Mouse (Mus musculus) small intestine, adult 2 months (tissue): ENCODE data around the gene Mutyh.

Experiments
- CTCF ChIP-seq: fragments of 200-500 bp; IDR thresholded peaks from 2 replicates; pipeline ENCODE4 v1.5.1; 2012; ENCODE audit warnings: low read depth, mild to moderate bottlenecking, control low read depth, inconsistent platforms, low read length, moderate library complexity, mixed read lengths; ENCODE audit not compliant: insufficient replicate concordance, insufficient read length; ENCODE audit errors: extremely low read depth
- POLR2A ChIP-seq: fragments of 200-500 bp; IDR thresholded peaks from 2 replicates; pipeline ENCODE4 v1.6.1; 2012; ENCODE audit warnings: low read depth, mild to moderate bottlenecking, control low read depth, inconsistent platforms, low read length, moderate library complexity

DNA sequence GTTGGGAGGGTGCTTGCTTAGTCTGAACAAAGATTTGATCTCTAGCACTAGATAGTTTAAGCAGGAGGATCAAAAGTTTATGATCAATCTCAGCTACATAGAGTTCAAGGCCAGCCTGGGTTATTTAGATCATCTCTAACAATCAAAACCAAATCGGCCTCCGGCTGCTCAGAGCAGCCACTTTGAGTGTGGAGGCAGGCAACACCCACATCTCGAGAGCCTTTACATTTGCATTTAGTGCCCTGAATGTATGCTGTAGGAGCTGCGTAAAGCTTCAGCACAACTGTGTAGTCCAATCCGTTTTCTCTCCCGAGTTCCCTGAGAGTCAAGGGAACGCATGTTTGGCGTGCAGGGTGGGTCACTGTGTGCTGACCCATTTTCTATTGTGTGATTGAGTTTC, 15.1 kb upstream of the Mutyh start:
- TF ChIP-seq CTCF (no peak), POLR2A (no peak)
